Mouse (Mus musculus) embryo, embryonic 10.5 days (tissue): ENCODE measurements at regions not wholly inside any gene's neighbourhood (a gene's known extent, or its start where the extent isn't known, plus 50 kb on each side); places are given as distances from the start of the nearest gene placed in this dataset.
A peak's percentile ranks its signal among the peaks of the same experiment; 100 is the strongest.

Source experiments
- DNase-seq: peaks from one replicate; pipeline ENCODE4 v3.0.0-alpha.2; 2015; ENCODE audit warnings: low spot score

DNA sequence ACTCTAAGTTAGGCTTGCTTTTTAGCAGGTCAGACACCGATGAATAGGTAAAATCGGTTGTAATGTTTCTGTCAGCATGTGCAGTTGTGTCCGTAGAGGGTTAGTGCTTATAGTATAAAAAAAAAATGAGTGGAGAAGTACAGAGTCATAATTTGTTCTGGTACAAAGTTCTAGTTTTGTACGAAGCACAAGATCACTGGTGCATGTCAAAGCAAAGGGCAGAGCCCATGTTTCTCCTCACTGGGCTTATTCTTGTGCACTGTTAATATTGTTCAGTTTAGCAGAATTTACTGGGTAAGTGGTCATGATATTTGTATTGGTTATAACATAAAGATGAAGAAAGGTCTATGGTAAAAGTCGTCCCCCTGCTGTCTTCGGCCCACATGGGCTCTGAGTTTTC, 330.4 kb upstream of the Fam241a start:
- no peak for DNase-seq

DNA sequence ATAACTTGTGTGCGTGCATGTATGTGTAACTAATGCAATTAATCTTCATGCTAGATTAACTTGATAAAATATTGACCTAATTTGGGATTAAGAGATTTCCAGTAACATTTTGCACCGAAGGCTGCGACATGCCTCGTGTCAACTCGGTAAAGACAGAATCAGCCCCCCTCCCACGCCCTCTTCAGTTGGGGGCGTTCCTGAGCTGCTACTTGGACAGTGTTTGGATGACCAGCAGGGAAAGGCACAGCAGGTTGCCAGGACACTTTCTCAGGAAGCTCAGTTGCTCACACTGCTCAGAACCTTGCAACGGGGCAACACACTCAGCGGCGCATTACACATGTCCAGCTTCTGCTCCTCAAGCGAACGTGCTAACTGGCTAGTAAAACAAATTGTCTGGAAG, 326.2 kb upstream of the Fam241a start:
- DNase-seq, result peak; percentile 70

DNA sequence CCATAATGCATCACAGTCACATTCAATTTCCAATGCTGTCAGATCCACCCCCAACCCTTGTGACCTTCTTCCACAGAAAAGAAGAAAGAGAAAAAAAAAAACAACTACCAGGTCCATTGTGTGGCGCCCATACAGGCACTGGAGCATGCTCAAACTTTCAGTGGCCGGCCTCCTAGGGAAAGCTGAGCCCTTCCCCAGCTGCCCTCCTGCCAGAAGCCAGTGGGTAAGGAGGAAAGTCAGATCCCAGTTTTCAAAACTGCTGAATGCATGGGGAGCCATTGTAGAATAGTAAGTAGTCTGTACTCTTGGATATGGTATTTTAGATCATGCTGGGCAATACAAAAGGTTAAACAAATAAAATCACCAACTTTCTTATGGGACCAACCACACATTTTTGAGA, 325.5 kb upstream of the Fam241a start:
- DNase-seq, result peak; percentile 42

GRCm38 (mm10) chr3:128220776-128221550, 324.8 kb upstream of the Fam241a start:
- no peak for DNase-seq

DNA sequence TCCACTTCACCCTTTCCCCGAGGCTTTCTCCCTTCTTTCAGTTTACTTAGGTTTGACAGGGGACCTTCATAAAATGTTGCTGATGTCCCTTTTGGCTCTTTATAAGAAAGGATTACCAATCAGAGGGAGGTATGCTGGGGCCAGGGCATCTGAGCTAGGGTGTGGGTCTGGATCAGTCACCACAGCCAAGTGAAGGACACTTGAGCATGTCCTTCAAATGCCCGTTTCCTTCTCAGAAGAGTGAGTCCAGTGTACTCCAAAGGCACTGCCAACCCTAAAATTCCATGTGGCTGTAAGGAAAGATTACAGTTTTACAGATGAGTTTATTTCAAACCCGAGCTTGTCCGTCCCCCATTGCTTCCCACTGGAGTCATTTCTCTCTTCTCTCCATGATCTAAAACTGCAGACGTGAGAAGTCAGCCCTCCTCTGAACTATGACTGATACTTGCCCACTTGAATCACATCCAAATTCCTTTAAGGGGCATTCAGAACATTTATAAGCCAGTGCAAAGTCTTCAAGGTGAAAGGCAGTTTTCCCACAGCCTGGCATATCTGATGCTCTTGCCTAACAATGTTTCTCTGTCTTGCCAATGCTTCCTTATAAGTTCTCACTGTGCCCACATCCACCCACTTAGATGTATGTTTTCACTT, 321.8 kb upstream of the Fam241a start:
- no peak for DNase-seq

GRCm38 (mm10) chr3:128212256-128212655, 316.1 kb upstream of the Fam241a start:
- no peak for DNase-seq

DNA sequence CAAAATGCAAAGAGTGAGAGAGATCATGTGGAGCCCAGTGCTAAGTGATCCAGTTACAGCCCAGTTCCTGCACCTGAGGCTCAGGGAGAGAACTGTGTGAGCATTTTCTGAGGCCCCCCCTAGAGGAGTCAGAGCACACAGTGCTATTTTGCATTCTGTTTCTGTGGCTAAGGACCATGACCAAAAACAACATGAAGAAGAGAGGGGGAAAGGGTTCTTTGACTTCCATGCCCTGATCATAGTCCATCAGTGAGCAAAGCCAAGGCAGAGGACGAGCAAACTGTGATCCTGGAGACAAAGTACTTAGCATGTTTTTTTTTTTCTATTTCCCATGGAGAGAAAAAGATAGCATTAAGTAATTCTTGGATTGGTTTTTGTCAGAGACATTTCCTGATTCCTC, 314.5 kb upstream of the Fam241a start:
- no peak for DNase-seq

- DNase-seq, result peak; percentile 34
Observed at GRCm38 (mm10) chr3:128206948-128207347, 310.8 kb upstream of the Fam241a start.

- DNase-seq, result no peak
Observed at GRCm38 (mm10) chr3:128206483-128206882, 310.4 kb upstream of the Fam241a start.

GRCm38 (mm10) chr3:128200574-128201235, 304.6 kb upstream of the Fam241a start:
- DNase-seq, result no peak

DNA sequence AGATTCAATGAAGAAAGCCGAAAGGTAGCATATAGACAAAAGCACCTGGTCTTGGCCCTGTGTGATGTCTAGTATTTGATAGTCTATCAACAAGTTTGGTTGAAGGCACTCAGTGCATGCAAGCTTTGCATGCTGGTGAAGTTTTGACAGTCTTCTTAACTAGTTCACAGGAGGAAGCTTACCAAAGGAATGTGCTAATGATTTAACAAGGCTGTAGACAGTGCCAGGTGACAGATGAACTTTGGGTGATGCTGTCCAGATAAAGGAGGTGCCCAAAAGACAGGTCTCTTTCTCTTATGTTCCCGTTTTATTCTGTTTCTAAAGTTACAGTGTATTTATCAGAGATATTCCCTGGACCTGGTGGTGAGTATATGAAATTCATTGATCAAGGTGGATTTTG, 303.3 kb upstream of the Fam241a start:
- DNase-seq, result no peak

DNA sequence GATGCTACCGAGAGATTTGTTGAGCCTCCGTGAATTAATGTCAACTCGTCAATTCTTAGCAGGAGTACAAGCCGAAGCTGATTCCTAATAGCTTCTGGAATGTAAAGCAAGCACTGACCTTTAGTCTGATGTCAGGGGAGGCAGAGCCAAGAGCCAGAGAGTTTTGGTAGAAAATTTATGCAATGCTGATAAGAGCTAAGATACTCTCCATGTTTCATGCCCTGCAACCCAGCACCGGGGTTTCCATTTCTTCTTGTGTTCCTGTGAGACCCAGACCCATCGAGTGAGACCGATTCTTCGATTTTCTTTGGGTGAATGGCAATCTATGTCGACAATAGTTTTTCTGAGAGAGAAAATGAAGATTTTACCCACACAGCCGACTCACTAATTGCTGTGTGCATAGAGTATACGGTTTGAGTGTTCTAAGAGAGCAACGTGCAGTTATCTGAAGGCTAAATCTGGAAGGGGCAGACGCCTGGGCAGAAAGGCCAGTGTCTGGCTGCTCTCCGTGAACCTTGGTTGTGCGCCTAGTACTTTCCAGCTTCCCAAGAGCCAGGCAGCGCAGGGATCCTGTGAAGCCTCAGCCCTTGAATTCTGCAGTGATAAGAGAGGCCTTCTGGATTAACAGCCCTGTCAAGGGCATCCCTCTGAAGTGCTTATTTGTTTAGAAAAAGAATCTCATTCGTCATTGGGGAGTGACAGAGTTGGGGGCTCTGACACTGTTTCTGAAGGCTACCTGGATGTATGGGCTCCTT, 296.1 kb upstream of the Fam241a start:
- DNase-seq, result peak; percentile 40

- peak; percentile 21 for DNase-seq
Observed at GRCm38 (mm10) chr3:128187330-128188044, 291.4 kb upstream of the Fam241a start.

- peak; percentile 79 for DNase-seq
Observed at GRCm38 (mm10) chr3:128186278-128186677, 290.2 kb upstream of the Fam241a start.

- peak; percentile 47 for DNase-seq
Observed at GRCm38 (mm10) chr3:128181221-128181908, 285.2 kb upstream of the Fam241a start.

DNA sequence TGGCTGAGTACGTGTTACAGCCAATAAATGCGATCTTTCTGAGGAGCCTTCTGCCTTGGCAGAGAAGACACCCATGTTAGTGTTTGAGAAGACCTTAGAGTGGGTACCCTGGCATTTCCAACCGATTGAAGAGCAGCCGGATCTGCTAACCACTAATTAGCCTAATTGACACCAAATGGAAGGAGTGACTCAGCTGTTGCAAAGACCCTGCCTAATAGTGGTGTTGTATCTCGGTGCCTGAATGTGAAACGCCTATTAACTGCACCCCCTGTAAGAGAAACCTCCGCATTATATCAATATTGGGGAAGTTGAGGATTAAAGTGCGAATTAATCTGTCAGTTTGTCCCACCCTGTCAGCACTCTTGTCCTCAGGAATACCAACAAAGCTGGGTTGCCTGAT, 253.1 kb upstream of the Fam241a start:
- DNase-seq, result no peak

GRCm38 (mm10) chr3:128145329-128145728, 249.2 kb upstream of the Fam241a start:
- no peak for DNase-seq

DNA sequence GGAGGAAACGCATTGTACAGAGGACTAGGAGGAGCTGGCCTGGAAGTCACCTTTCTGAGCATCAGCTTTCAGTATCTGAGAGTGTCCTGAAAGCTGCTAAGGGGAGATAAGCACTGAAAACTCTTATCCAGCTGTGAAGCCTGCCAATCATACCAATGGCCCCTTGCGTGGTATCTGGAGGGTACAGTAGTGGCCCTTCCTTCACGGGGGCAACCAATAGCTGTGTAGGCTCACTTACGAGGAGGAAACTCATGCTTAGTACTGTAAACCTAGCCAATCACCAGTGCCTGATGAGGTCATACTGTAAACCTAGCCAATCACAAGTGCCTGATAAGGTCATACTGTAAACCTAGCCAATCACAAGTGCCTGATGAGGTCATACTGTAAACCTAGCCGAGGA, 231.7 kb upstream of the Fam241a start:
- no peak for DNase-seq

GRCm38 (mm10) chr3:128126664-128127063, 230.5 kb upstream of the Fam241a start:
- DNase-seq, result no peak

GRCm38 (mm10) chr3:128122111-128122510, 226.0 kb upstream of the Fam241a start:
- DNase-seq, result no peak
